Mouse (Mus musculus) brain, embryonic 14.5 days (tissue): ENCODE data around the gene Atp8b5.

Experiments used
- CTCF ChIP-seq: fragments of 200-500 bp; IDR thresholded peaks from 2 replicates; pipeline ENCODE4 v1.5.1; 2012; ENCODE audit warnings: inconsistent platforms, mild to moderate bottlenecking, moderate library complexity, borderline replicate concordance; ENCODE audit not compliant: insufficient read depth, insufficient read length; ENCODE audit errors: extremely low read depth
- POLR2A ChIP-seq: fragments of 200-500 bp; IDR thresholded peaks from 2 replicates; pipeline ENCODE4 v1.6.1; 2012; ENCODE audit warnings: mild to moderate bottlenecking, inconsistent platforms, borderline replicate concordance; ENCODE audit not compliant: poor library complexity, insufficient read depth, insufficient read length, severe bottlenecking; ENCODE audit errors: extremely low read depth

- no peak for TF ChIP-seq CTCF
- no peak for TF ChIP-seq POLR2A
These were observed 20.3 kb downstream of the Atp8b5 start for GRCm38 (mm10) chr4:43287305-43287704.
